Mouse (Mus musculus): ENCODE results near the gene Duoxa1.

DNA sequence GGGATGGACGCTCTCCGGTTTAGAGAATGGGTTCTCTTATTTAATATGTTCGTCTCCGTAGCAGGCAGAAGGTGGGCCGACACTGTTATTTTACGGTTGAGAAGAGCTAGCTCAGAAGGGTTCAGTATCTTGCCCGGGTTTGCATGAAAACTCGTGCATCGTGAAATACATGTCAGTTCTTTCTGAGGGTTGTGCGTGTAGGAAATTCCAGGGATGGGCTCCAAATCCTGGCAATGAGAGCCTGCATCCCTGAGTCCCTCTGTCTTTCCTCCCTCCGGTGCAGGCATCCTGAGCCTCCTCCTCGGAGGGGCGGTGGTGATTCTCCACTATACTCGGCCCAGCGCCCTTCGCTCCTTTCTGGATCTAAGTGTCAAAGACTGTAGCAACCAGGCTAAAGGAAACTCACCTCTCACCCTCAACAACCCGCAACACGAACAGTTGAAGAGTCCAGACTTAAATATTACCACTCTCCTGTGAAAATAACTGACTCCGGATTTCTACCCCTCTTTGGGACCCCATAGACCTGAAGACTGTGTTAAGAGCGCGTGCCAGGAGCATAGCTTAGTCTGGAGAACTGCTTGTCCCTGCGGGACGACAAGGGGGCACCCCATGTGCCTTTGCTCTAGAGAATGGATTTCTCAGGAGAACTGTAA, 11.5 kb downstream of the Duoxa1 start:
- TF ChIP-seq CTCF (IDR thresholded peaks at IDR 0.05; ENCODE audit: low read depth, low read length), result no peak
- TF ChIP-seq POLR2A (IDR thresholded peaks at IDR 0.05; ENCODE audit: insufficient read depth, low read length), result no peak
